Comparison of ENCODE assay signal across 14 mouse cellular contexts in genomic region chr7:125488706-125489105, GRCm38 (mm10). TPM values are rescaled to one million over a fixed set of nuclear protein-coding genes. Genes with fewer than 3 reads are reported as not detected.
DNase-seq lines count a peak whose midpoint lies in the region; ATAC-seq lines count a peak whose summit lies in the region.
"Had no signal": no experiment of that assay in that cellular context is flagged by ENCODE, and none has a peak within 500 bp of the region (broad histone marks: within the 10 kb centered on the region; RNA-seq: fewer than 3 reads in every experiment).

No protein-coding gene starts in this region.

- WGBS in heart, embryonic 11.5 days (ENCODE audit: insufficient replicate concordance): 86% methylated on average over 6 of the region's 6 CpGs
- WGBS in midbrain, embryonic 12.5 days: 87% methylated on average over 6 of the region's 6 CpGs
- 83% methylated on average over 6 of the region's 6 CpGs for WGBS in midbrain, embryonic 13.5 days

- no peaks in the 10 kb centered on the region for H3K27me3 ChIP-seq in heart, embryonic 11.5 days (ENCODE audit: control insufficient read depth, insufficient read depth, low read length)
- no peaks in the 10 kb centered on the region for H3K27me3 ChIP-seq in midbrain, embryonic 12.5 days
- no peaks in the 10 kb centered on the region for H3K27me3 ChIP-seq in midbrain, embryonic 13.5 days
- H3K27me3 ChIP-seq: heart, embryonic 15.5 days had no signal

- H3K9ac ChIP-seq in heart, embryonic 11.5 days (ENCODE audit: low read depth, low read length): 0 out of 2 replicates have a peak overlapping the region, but pooled peaks have one; percentile 17
- H3K9ac ChIP-seq in midbrain, embryonic 12.5 days (replicated peaks): 0 out of 2 replicates have a peak overlapping the region, but pooled peaks have one; percentile 4
- no peak overlapping the region for H3K9ac ChIP-seq in midbrain, embryonic 13.5 days (replicated peaks)
- H3K9ac ChIP-seq: heart, embryonic 15.5 days had no signal

- peaks cover 7% of the 10 kb centered on the region; the same call in 1 of the 2 replicates for H3K4me1 ChIP-seq in heart, embryonic 11.5 days (ENCODE audit: control insufficient read depth, insufficient read depth, low read length)
- H3K4me1 ChIP-seq in midbrain, embryonic 12.5 days: peaks cover 18% of the 10 kb centered on the region
- H3K4me1 ChIP-seq in midbrain, embryonic 13.5 days (replicated peaks): peaks cover 22% of the 10 kb centered on the region

- no peak for ATAC-seq in heart, embryonic 11.5 days (replicated peaks; ENCODE audit: insufficient number of reproducible peaks, low FRiP score, low TSS enrichment)
- no peak for ATAC-seq in midbrain, embryonic 12.5 days (ENCODE audit: low FRiP score, low read depth)
- no peak for ATAC-seq in midbrain, embryonic 13.5 days
- ATAC-seq in CD4-positive, CD25-positive, alpha-beta regulatory T cell, adult 4 months: peak; percentile 53

- no peaks in the 10 kb centered on the region for H3K9me3 ChIP-seq in heart, embryonic 11.5 days (replicated peaks; ENCODE audit: control insufficient read depth, low read length)
- H3K9me3 ChIP-seq in midbrain, embryonic 12.5 days: no peaks in the 10 kb centered on the region
- H3K9me3 ChIP-seq in midbrain, embryonic 13.5 days: no peaks in the 10 kb centered on the region
- H3K9me3 ChIP-seq: heart, embryonic 15.5 days had no signal

- H3K4me2 ChIP-seq in heart, embryonic 11.5 days: no peak overlapping the region
- no peak overlapping the region for H3K4me2 ChIP-seq in midbrain, embryonic 12.5 days (replicated peaks)
- no peak overlapping the region for H3K4me2 ChIP-seq in midbrain, embryonic 13.5 days (replicated peaks)
- H3K4me2 ChIP-seq: heart, embryonic 15.5 days had no signal

- intact Hi-C loops in heart, postnatal 25 days (cut with DNase I): no loop called here

- DNase-seq in heart, postnatal 25 days (ENCODE audit: low spot score): no peak
- peak; percentile 92 for DNase-seq in naive thymus-derived CD4-positive, alpha-beta T cell, adult 2 months (ENCODE audit: low read depth)
- no peak for DNase-seq in embryo, embryonic 11 days
- no peak for DNase-seq in layer of hippocampus, postnatal 14 days (ENCODE audit: low spot score in 2 of 2)
- DNase-seq: cerebellum, adult 8-10 months; gastrocnemius, postnatal 25 days; lung, adult 2 months; right cerebral cortex, postnatal 25 days had no signal

- H3K4me3 ChIP-seq in heart, embryonic 11.5 days (ENCODE audit: low read depth, low read length): no peak overlapping the region
- no peak overlapping the region for H3K4me3 ChIP-seq in midbrain, embryonic 12.5 days
- no peak overlapping the region for H3K4me3 ChIP-seq in midbrain, embryonic 13.5 days (replicated peaks)
- H3K4me3 ChIP-seq: heart, embryonic 15.5 days had no signal

- H3K27ac ChIP-seq in heart, embryonic 11.5 days (ENCODE audit: low read depth, low read length): no peak overlapping the region
- H3K27ac ChIP-seq in midbrain, embryonic 12.5 days (replicated peaks): no peak overlapping the region
- no peak overlapping the region for H3K27ac ChIP-seq in midbrain, embryonic 13.5 days
- H3K27ac ChIP-seq: heart, embryonic 15.5 days; kidney, postnatal 0 days had no signal

- H3K36me3 ChIP-seq in heart, embryonic 11.5 days (ENCODE audit: control insufficient read depth, insufficient read depth, low read length): peaks cover 10% of the 10 kb centered on the region
- peaks cover 25% of the 10 kb centered on the region for H3K36me3 ChIP-seq in midbrain, embryonic 12.5 days
- H3K36me3 ChIP-seq in midbrain, embryonic 13.5 days: peaks cover 25% of the 10 kb centered on the region

RNA-seq across cellular contexts. Expression of gene Nsmce1, which starts 2.7 kb away (rescaled TPM):
- 111 TPM in 2 replicates for polyA plus RNA-seq in heart, embryonic 11.5 days (2014; fragmentation: Nextera tagmentation; extraction: Ambion mirVana)
- total RNA-seq in heart, postnatal 25 days (2021): 10 to 100 TPM; 26.7 to 30.5 TPM
- 111 and 113 TPM in 2 replicates for polyA plus RNA-seq in midbrain, embryonic 12.5 days (2016; fragmentation: Nextera tagmentation; extraction: Ambion mirVana)
- 110 and 116 TPM in 2 replicates for polyA plus RNA-seq in midbrain, embryonic 13.5 days (2015; fragmentation: Nextera tagmentation; extraction: Ambion mirVana)
- polyA plus RNA-seq in CD4-positive, CD25-positive, alpha-beta regulatory T cell, adult 4 months (2017; shearing (Covaris generic)): 100 to 1,000 TPM; 116 to 118 TPM
- 10 to 100 TPM; 16.7 to 17.8 TPM for total RNA-seq in layer of hippocampus, postnatal 14 days (2021)

RNA-seq across cellular contexts. Expression of gene Kdm8, which starts 44.2 kb away (rescaled TPM):
- 7.8 and 7.9 TPM in 2 replicates for polyA plus RNA-seq in heart, embryonic 11.5 days (2014; fragmentation: Nextera tagmentation; extraction: Ambion mirVana)
- 1 to 10 TPM; 2.9 to 3.2 TPM for total RNA-seq in heart, postnatal 25 days (2021)
- polyA plus RNA-seq in midbrain, embryonic 12.5 days (2016; fragmentation: Nextera tagmentation; extraction: Ambion mirVana): 9.3 and 10.0 TPM in 2 replicates
- 6.2 and 6.9 TPM in 2 replicates for polyA plus RNA-seq in midbrain, embryonic 13.5 days (2015; fragmentation: Nextera tagmentation; extraction: Ambion mirVana)
- 10 to 100 TPM in 1 of 2 experiments, 1 to 10 TPM in 1; 4.5 to 10.9 TPM for polyA plus RNA-seq in CD4-positive, CD25-positive, alpha-beta regulatory T cell, adult 4 months (2017; shearing (Covaris generic))
- 1 to 10 TPM; 3.4 to 4.7 TPM for total RNA-seq in layer of hippocampus, postnatal 14 days (2021)
